Mouse (Mus musculus) liver, embryonic 14 days (tissue): ENCODE measurements around the gene Rwdd4a. TPM values are rescaled to one million over a fixed set of nuclear protein-coding genes. Genes with fewer than 3 reads are reported as not detected.

Source experiments
- polyA plus RNA-seq: library from polyadenylated mRNA; depleted of rRNA; stranded (reverse); fragments of >200 nt; gene quantifications from 2 replicates; pipeline ENCODE4 v1.2.3, GENCODE M21; 2012; rRNA removed

Gene Rwdd4a
- polyA plus RNA-seq: 10.6 and 11.6 TPM in 2 replicates

DNA sequence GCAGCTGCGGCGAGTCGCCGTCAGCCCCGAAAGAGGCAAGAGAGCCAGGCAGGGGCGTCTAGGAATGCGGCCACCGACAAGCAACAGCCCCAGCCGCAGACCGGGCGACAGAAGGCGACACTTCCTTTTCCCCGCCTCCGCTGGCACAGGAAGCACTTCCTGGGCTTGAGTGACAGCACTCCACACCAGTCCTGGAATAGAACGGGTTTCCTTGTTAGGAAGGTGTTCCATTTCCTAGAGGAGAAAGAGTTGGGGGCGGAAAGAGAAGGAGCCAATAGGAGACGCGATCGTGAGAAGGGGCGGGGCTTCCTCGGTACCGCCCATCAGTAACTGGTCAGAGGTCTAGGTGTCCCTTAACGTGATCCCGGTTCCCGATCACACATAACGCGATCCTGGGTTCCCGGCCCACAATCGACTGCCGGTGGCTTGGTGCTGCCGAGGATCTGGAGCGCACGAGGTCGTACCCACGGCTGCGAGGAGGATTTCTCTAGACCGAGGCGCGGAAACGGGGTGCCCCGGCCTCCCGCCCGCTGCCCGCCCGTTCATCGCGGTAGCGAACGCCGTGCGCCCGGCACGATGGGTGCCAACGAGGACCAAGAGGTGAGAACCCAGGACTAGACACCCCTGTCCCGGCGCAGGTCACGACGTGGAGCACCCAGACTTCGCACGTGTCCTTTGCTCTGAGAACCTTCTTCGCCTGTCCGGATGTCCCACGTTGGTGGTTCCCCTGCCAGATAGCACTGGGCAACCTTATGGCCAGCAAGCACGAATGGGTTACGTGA lies at the start of gene Rwdd4a, which contains the start of gene Trappc11:
TSS of gene Rwdd4a (plus strand) at position 321 of the 782 bp plus-strand sequence.
TSS of gene Trappc11 (minus strand) at position 127 of the 782 bp plus-strand sequence.

Other genes starting within 250 kb of the Rwdd4a start
- gene Stox2, start 87.3 kb upstream of the Rwdd4a start, polyA plus RNA-seq: 0.14 and 0.18 TPM in 2 replicates
- 9.9 and 11.3 TPM in 2 replicates for gene Trappc11, start 194 bp upstream of the Rwdd4a start, polyA plus RNA-seq
- 16.5 and 17.0 TPM in 2 replicates for gene Ing2, start 141.9 kb downstream of the Rwdd4a start, polyA plus RNA-seq
- 6.2 and 7.1 TPM in 2 replicates for gene Cdkn2aip, start 180.3 kb downstream of the Rwdd4a start, polyA plus RNA-seq